ENCODE assay signal across 15 mouse cellular contexts in genomic region chr13:113589499-113589898, GRCm38 (mm10). TPM values are rescaled to one million over a fixed set of nuclear protein-coding genes. Genes with fewer than 3 reads are reported as not detected.
A peak's percentile ranks its signal among the peaks of the same experiment; 100 is the strongest.
DNase-seq lines count a peak whose midpoint lies in the region; ATAC-seq lines count a peak whose summit lies in the region.
"Had no signal": no experiment of that assay in that cellular context is flagged by ENCODE, and none has a peak within 500 bp of the region (broad histone marks: within the 10 kb centered on the region; RNA-seq: fewer than 3 reads in every experiment).

No protein-coding gene starts in this region.

- DNase-seq in kidney, adult 9 months: peak; percentile 50
- no peak for DNase-seq in kidney, adult 11 months
- DNase-seq in lung, postnatal 4 days: peak; percentile 60 to 74
- no peak for DNase-seq in frontal cortex, adult 2 months (ENCODE audit: extremely low spot score in 1 of 2, low spot score in 1 of 2)
- DNase-seq in ovary, postnatal 36 days (ENCODE audit: low spot score): no peak
- DNase-seq in urinary bladder, adult 2 months (ENCODE audit: low spot score): no peak
- DNase-seq: cerebellum, adult 2 months; spleen, adult 18-20 months had no signal

- H3K27me3 ChIP-seq in heart, embryonic 16.5 days (ENCODE audit: control insufficient read depth, insufficient read depth, low read length): no peaks in the 10 kb centered on the region
- H3K27me3 ChIP-seq: heart, embryonic 13.5 days; neural tube, embryonic 13.5 days had no signal

- H3K4me3 ChIP-seq in brown adipose tissue, adult 24 weeks (ENCODE audit: insufficient read depth, low read depth, low read length): no peak overlapping the region
- H3K4me3 ChIP-seq in heart, embryonic 16.5 days (ENCODE audit: low read length): no peak overlapping the region
- H3K4me3 ChIP-seq: erythroblast, embryonic 14.5 days; heart, embryonic 13.5 days; megakaryocyte, embryonic 14.5 days; neural tube, embryonic 13.5 days had no signal

- H3K9ac ChIP-seq in heart, embryonic 16.5 days (ENCODE audit: low read length): no peak overlapping the region
- H3K9ac ChIP-seq: heart, embryonic 13.5 days; neural tube, embryonic 13.5 days had no signal

- ATAC-seq in heart, embryonic 16.5 days (replicated peaks; ENCODE audit: extremely low read depth, insufficient read depth, low FRiP score): peak; percentile 45; the same call in 1 of the 2 replicates
- ATAC-seq: activated CD4-positive, CD25-positive, alpha-beta regulatory T cell, adult 4 months had no signal

- peak overlapping the region; percentile 45; the same call in 1 of the 2 replicates for H3K27ac ChIP-seq in brown adipose tissue, adult 24 weeks (replicated peaks; ENCODE audit: low read depth, low read length)
- no peak overlapping the region for H3K27ac ChIP-seq in heart, embryonic 16.5 days (ENCODE audit: low read length)
- H3K27ac ChIP-seq: heart, embryonic 13.5 days; neural tube, embryonic 13.5 days had no signal

- peaks cover 19% of the 10 kb centered on the region for H3K36me3 ChIP-seq in heart, embryonic 16.5 days (ENCODE audit: control insufficient read depth, insufficient read depth)

- WGBS in heart, embryonic 16.5 days: 59% methylated on average over 7 of the region's 7 CpGs

- no peak overlapping the region for H3K4me2 ChIP-seq in heart, embryonic 16.5 days (ENCODE audit: low read depth, low read length)
- H3K4me2 ChIP-seq: heart, embryonic 13.5 days; neural tube, embryonic 13.5 days had no signal

- no peaks in the 10 kb centered on the region for H3K9me3 ChIP-seq in heart, embryonic 16.5 days (replicated peaks; ENCODE audit: control insufficient read depth, low read length)
- H3K9me3 ChIP-seq: heart, embryonic 13.5 days; neural tube, embryonic 13.5 days had no signal

- H3K4me1 ChIP-seq in brown adipose tissue, adult 24 weeks (ENCODE audit: control insufficient read depth, insufficient read depth, insufficient read length, low read length): no peaks in the 10 kb centered on the region
- H3K4me1 ChIP-seq in heart, embryonic 16.5 days (ENCODE audit: control insufficient read depth, insufficient read depth, low read length): peaks cover 2% of the 10 kb centered on the region

RNA-seq across cellular contexts. Expression of gene Snx18, which starts 28.9 kb away (rescaled TPM):
- polyA plus RNA-seq in brown adipose tissue, adult 24 weeks (2012; ENCODE audit: insufficient read depth, insufficient read length, missing spikeins): 13.1 and 14.5 TPM in 2 replicates
- polyA plus RNA-seq in heart, embryonic 16.5 days (2015; fragmentation: Nextera tagmentation; extraction: Ambion mirVana): 10.7 and 11.8 TPM in 2 replicates
- 17.5 and 19.5 TPM in 2 replicates for polyA plus RNA-seq in frontal cortex, adult 2 months (2012; rRNA removed)
- 33.5 and 34.8 TPM in 2 replicates for polyA plus RNA-seq in urinary bladder, adult 2 months (2012; rRNA removed)

Comparison
In these comparisons a context has a peak if more than half of its experiments do, and no peak if none do; other contexts are left out.
1. DNase-seq: peak in kidney, adult 9 months (single experiment) and lung, postnatal 4 days (2 of 2); none in kidney, adult 11 months (single experiment), frontal cortex, adult 2 months (0 of 2), ovary, postnatal 36 days (single experiment) and urinary bladder, adult 2 months (single experiment).